Mouse (Mus musculus) spleen, postnatal 36 days (tissue): ENCODE results near the gene Ube2g1.
"Not testable (repeated sequence)": the region's sequence is repeated elsewhere in the genome, so short reads cannot be mapped to it uniquely, and the experiment has no call there.

Source experiments
- DNase-seq, 2 experiments: peaks; one replicate each; pipeline ENCODE4 v3.0.0; 2022; ENCODE audit warnings: low spot score in 2 of 2, mixed read lengths in 1 of 2

Ube2g1 gene

DNA sequence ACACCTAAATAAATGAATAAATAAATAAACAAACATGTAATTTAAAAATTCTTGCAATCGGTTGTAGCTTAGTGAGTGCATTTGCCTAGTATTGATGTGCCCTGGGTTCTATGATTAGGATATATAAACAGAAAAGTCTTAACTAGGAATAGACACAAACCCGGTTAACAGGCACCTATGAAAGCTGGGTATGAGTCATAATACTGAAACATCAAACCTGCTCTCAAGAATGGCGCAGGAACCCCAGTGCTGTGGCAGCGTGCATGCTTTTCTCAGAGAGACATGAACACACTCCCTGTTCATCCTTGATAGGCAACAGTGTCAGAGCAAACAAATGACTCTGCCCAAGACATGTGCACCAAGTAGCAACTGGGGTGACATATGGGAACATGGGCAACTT, 9.3 kb upstream of the Ube2g1 start:
- no peak for DNase-seq

DNA sequence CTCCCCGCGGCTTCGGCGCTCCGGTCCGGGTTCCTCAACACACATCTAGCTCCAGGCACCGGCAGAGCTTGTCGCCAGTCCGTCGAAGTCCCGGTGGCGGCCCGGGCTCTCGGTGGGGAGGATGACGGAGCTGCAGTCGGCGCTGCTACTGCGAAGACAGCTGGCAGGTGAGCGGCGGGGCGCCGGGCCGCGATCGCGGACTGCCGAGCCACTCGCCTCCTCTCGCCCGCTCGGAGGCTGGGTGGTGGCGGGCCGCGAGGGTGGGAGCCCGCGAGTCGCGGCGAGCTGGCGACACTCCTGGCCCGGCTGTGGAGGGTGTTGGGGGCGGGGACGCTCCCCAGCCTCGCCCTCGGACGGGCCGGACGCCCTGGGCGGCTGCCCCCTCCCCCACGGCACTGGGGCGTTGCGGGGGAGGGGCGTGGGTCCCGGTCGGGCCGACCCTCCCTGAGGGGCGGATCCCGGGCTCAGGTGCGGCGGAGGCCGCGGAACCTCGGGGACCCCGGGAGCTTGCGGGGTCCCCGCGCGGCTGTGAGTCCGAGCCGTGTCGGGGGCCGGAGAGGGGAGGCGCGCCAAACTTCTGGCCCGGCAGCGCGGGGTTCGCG, 487 bp downstream of the Ube2g1 start:
- DNase-seq: peak; percentile 77 to 78

DNA sequence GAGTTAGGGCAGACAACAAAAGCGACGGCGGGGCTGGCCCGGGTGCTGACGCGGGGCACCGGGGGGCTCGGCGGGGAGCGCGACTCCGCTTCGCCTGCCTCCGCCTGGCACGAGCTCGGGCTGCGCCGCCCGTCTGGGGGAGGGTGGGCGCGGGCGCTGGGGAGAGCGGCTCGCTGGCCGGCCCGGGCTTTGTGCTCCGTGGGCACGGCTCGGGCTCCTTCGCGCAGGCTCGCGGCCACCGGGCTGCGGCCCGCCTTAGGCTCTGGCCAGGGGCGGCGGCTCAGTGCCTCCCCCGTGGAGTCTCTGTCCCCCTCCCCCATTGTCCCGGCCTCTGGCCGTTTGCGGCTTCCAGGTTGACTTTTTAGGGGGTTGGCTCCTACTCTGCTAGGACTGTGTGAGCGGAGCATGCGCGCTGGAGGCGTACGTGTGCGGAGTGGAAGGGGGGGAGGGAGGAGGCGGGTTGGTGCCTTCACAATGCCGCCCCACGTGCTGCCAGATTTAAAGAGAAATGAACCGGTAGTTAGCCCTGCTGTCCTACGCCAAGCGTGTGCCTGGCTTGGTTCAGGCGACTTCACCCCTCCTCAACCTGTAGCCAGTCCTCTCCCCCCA, 1.1 kb downstream of the Ube2g1 start:
- DNase-seq: peak; percentile 91 to 92

DNA sequence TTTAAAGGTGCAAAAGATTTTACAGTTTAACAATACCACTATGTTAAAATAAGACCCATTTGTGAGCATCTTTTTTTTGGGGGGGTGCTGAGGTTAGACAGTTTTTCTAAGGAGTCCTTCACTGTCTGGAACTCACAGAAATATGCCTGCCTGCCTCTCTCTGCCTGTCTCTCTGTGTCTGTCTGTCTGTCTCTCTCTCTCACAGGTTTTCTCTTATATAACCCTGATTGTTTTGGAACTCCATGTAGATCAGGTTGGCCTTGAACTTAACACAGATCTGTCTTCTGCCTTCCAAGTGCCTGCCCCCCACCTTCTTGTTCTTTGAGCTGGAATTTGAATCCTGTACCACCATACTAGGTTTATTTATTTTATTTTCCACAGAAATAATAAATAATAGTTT, 2.2 kb downstream of the Ube2g1 start:
- no peak for DNase-seq

DNA sequence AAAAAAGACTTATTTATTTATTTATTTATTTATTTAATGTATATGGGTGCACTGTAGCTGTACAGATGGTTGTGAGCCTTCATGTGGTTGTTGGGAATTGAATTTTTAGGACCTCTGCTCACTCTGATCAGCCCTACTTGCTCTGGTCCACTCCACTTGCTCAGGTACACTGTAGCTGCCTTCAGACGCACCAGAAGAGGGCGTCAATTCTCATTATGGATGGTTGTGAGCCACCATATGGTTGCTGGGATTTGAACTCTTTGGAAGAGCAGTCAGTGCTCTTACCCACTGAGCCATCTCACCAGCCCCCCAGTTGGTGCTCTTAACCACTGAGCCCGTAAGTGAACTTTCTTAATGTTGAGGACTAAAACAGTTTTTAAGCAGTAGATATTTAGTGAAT, 7.3 kb downstream of the Ube2g1 start:
- DNase-seq: not testable (repeated sequence)

DNA sequence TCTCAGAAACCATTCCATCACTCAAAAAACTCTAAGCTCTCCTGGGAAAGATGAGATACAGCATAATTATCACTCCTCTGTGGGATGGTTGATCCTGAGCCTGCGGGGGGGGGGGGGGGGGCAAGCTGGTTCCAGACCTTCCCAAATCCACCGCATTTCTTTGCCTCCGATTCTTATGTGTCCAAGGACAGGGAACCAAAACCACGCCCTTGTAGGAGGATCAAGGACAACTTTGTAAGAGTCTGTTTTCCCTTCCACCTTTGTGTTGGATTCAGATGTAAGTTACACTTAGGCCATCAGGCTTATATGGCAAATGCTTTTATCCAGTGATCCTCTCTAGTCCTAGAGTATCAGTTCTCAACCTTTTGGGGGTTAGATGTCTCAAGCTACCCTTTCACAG, 8.8 kb downstream of the Ube2g1 start:
- DNase-seq: no peak

DNA sequence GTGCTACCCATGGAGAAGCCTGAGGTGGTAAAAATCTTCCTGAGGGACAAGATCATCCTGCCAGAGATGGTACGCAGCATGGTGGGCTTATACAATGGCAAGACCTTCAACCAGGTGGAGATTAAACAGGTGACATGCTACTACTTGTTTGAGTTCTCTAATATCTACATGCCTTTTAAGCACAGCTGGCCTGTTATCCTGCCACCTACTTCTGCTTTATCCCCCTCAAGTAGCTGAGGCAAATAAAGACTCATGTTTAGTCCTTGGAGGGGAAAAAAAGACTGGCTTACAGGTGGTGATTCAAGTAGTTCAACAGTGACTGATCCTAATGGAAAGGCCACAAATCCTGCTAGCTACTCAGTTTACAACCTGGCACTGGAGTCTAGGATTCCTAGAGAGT, 11.4 kb downstream of the Ube2g1 start:
- DNase-seq: no peak

DNA sequence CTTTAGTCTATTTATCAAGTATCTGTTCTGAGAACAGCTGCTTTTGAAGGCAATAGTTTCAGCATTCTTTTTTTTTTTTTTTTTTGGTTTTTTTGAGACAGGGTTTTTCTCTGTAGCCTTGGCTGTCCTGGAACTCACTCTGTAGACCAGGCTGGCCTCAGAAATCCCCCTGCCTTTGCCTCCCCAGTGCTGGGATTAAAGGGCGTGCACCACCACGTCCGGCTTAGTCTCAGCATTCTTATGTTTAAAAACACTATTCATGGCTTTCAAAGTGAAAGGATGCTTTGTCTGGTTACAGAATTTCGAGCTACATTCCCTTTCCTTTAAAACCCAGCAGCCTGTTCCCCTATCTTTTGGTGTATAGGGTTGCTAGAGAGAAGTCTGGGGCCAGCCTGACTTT, 35.6 kb downstream of the Ube2g1 start:
- no peak for DNase-seq

DNA sequence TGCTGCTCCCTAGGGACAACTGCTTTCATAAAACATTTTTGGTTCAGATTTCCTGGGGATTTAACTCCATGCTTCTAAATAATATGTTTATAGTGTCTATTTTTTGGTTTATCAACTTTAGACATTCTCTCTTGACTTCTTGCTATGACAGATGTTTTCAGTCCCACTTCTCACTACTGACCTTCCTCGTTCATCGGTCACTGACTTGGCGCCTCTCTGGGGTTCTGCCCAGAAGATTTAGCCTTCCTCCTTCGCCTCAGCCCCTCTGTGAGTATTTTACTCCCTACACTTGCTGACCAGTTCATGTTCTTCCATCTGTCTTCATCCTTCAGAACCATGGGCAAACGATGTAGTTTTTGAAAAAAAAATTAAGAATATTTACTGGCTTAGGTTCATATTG, 38.3 kb downstream of the Ube2g1 start:
- DNase-seq: peak; percentile 3 to 9

DNA sequence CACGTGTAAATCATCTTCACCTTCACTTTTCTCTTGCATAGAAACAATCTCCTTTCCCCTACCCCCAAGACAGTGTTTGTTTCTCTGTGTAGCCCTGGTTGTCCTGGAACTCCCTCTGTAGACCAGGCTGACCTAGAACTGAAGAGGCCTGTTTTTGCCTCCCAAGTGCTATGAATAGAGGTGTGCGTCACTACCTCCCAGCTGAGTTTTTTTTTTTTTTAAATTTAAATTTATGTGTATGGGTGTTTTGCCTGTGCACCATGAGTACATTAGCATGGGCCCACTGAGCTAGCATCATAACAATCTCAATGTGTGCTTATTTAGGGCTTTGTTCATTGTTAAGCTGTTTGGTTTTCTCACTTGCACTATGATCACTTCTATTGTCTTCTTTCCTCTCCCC, 43.3 kb downstream of the Ube2g1 start:
- DNase-seq: no peak

DNA sequence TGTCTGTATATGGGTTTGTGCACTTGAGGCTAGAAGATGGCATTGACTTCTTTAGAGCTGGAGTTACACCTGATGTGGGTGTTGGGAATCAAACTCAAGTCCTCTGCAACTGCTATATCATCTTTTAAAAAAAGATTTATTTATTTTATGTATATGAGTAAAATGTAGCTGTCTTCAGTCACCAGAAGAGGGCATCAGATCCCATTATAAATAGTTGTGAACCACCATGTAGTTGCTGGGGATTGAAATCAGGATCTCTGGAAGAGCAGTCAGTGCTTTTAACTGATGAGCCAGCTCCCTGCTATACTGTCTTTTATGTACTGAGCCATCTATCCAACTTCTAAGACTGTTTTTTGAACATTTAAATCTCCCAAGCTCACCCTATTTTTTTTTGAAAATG, 52.8 kb downstream of the Ube2g1 start:
- no peak for DNase-seq

DNA sequence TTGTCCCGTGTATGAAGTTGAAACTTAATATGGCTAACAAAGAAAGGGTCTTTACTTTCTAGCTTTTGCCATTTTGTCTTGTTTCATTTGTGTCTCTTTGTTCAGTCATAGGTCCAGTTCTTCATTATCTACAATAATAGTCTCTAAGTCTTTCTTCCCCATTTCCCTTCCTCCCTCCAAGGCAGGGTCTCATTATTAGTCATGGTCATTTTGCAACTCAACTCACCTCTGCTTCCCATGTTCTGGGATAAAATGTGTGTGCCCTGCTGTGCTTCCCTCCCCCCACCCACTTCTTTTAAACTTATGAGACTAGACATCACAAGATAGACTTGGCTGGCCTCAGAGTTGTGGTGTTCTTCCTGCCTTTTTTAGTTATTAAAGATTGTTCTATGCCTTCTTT, 53.3 kb downstream of the Ube2g1 start:
- DNase-seq: no peak

DNA sequence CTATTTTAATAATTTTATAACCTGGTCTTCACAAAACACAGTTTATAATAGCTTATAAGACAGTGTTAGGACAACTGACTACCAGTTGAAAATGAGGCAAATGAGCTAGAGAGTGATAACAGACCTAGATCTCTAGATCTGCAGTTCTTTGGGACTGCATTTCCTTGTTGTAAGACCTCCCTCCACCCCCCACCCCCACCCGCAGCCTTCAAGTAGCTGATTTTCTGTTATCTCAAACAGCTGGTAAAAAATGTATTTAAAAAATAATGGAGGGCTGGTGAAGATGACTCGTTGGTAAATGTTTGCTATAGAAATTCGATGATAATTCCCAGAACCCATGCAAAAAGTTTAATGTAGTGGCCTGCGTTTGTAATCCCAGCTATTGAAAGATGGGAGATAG, 57.6 kb downstream of the Ube2g1 start:
- DNase-seq: no peak

DNA sequence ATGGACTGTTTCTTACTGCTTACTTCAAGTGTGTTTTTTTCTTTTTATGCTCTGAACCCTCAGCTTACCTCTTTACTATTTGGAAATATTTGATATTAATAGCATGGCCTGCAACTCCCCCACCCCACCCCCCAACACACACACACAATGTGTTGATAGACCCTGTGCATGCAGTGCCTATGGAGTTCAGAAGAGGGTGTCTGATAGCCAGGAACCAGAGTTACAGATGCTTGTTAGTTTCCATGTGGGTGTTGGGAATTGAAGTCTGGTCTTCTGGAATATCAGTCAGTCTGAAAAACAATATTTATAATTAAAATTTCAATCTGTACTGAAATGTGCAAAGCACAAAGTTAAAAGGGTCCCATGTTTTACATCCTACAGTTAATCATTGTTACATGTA, 63.6 kb downstream of the Ube2g1 start:
- no peak for DNase-seq

DNA sequence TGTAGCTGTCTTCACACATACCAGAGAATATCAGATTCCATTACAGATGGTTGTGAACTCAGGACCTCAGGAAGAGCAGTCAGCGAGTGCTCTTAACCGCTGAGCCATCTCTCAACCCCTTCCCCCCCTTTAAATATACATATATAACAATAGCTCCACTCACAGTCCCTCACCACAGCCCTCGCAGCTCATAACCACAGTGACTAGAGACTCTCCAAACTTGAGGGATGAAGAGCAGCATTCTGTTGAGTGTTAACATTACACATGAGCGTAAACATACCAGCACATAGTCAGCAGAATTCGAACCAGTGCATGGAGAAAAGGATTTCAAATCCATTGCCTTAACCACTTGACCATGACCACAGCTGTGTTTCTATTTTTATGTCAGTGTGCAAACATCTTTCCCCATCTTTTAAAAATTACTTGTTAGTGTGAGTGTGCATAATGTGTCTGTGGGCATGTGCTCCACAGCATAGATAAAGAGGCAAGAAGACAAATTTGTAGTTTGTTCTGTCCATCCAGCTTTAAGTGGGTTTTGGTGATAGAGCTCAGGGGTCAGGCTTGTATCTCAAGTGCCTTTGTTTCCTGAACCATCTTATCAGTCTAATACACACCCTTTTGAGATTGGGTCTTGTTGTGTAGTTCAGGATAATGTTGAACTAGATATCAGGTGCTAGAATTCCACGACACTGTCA, 64.4 kb downstream of the Ube2g1 start:
- no peak for DNase-seq

DNA sequence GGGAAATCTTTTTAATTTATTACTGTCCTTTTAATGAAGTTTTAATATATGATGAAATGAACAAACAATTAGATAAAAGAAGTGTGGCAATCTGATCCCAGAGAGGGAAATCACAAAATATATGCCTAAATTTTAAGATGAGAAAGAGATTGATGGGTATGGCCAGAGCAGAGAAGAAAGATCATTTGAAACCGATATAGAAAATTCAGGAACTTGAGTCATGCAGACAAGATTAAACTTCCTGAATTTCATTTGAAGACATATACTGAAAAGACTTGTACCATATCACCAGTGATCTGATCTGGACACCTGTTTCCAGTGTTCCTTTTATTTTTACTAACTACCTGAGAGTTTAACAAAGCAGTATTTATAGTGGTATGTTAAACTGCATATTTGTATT, 65.4 kb downstream of the Ube2g1 start:
- no peak for DNase-seq

DNA sequence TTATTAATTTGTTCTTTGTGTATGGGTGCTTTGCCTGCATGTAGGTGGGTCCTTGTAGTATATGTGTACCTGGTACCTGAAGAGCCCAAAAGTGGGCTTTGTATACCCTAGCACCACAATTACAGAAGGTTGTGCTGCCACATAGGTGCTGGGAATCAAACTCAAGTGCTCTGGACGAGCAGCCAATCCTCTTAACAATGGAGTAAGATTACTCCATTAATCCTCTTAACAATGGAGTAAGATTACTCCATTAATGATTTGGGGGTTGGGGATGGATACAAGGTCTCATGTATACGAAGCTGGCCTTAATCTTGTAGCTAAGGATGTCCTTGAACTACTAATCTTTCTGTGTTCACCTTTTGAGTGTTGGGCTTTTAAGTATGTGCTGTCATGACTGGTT, 68.2 kb downstream of the Ube2g1 start:
- DNase-seq: no peak

DNA sequence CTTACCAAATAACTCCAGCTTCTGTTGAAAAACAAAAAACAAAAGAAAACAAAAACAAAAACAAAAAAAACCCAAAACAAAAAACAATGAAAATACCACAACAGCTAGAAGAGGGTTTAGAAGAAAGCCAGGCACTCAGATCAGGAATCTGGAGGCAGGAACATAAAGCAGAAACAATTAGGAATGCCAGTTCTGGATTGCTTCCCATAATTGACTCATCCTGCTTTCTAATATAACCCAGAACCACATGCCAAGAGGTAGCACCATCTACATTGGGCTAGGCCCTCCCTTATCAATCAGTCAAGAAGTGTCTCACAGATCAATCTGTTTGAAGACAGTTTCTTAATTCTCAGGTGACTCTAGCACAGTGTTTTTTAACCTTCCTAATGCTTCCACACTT, 73.6 kb downstream of the Ube2g1 start:
- DNase-seq: no peak

DNA sequence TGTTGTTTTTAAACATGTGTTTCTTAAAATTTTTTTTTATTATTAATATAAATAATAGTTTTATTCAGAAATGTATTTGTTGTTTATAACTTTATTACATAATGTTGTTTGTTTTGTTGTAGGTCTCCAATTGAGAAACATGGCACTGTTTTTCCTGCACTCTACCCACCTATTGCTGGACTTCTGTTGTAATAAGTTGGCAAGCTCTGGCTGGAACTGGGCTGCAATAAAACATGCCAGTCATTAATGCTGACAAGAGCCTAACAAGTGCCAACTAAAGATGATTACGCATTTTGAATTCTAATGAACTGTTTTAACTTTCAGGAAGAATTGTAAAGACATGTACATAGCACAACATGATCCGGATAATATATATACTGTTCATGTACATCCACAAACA, 76.3 kb downstream of the Ube2g1 start:
- DNase-seq: no peak

DNA sequence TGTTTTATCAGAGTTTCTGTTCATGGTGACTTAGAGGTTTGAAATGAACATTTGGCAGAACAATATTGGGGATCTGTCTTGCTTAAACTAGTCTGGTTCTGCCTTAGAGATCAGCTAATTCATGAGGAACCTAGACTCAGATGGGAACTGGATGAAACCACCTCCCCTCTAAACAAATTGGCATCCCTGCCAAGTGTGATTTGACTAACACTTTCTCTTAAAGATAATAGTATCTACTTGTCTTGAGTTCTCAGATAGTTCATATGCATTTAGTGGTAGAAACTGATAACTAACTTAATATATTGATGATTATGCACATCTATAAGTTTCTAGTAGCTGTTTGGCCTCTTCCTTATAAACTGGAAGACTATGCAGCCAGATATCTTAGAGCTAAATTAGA, 79.6 kb downstream of the Ube2g1 start:
- no peak for DNase-seq

DNA sequence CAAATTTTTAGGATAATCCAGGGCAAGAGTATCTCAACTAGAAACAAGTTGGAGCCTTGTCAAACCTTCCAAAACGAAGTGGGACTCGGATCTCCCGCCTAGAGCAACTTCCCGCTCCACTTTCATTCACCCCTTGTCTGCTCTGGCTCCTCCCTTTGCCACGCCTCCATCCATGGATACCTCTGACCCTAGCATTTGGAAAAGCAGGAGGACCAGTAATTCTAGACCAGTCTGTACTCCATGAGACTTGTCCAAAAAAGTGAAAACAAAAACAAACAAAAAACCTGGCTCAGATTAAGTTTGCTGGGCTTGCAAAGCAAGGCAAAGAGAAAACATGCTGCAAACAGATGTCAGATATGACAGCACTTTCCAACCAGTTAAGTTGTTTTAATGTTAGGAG, 81.2 kb downstream of the Ube2g1 start:
- DNase-seq: no peak

DNA sequence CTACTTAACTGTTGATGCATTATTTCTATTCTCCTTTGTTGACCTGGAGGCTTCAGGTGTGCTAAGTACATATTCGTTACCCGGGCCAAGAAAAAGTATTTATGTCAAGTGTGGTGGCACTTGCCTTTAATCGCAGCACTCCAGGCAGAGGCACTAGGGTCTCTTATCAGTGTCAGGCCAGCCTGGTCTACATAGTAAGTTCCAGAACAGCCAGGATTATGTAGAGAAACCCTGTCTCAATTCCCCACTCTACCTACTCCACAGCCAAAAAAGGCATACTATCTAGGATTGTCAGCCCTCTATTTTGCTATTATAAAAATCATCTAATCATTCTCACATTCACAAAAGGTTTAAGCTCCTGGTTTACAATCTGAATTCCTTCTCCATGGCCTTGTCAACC, 82.0 kb downstream of the Ube2g1 start:
- peak; percentile 34 to 55 for DNase-seq
